Mouse (Mus musculus) MN1 (cell line): Measurements from ENCODE around the gene Rapsn.
A peak's percentile ranks its signal among the peaks of the same experiment; 100 is the strongest.

Experiments used
- DNase-seq: peaks from one replicate; pipeline ENCODE4 v3.0.0-alpha.2; 2016; ENCODE audit warnings: low spot score

Rapsn gene

GRCm38 (mm10) chr2:91053181-91053933, 17.9 kb downstream of the Rapsn start:
- DNase-seq: no peak

- DNase-seq: peak; percentile 94
Observed at GRCm38 (mm10) chr2:91053934-91054382, 18.5 kb downstream of the Rapsn start, which contains the start of gene Psmc3. Gene Psmc3, plus strand, starts transcription at chr2:91054009.

- no peak for DNase-seq
Observed at GRCm38 (mm10) chr2:91058435-91058834, 23.0 kb downstream of the Rapsn start.

GRCm38 (mm10) chr2:91059376-91059775, 24.0 kb downstream of the Rapsn start:
- DNase-seq: no peak

- peak; percentile 54 for DNase-seq
Observed at GRCm38 (mm10) chr2:91060544-91061355, 25.3 kb downstream of the Rapsn start.

- DNase-seq: no peak
Observed at GRCm38 (mm10) chr2:91061849-91062481, 26.5 kb downstream of the Rapsn start.

DNA sequence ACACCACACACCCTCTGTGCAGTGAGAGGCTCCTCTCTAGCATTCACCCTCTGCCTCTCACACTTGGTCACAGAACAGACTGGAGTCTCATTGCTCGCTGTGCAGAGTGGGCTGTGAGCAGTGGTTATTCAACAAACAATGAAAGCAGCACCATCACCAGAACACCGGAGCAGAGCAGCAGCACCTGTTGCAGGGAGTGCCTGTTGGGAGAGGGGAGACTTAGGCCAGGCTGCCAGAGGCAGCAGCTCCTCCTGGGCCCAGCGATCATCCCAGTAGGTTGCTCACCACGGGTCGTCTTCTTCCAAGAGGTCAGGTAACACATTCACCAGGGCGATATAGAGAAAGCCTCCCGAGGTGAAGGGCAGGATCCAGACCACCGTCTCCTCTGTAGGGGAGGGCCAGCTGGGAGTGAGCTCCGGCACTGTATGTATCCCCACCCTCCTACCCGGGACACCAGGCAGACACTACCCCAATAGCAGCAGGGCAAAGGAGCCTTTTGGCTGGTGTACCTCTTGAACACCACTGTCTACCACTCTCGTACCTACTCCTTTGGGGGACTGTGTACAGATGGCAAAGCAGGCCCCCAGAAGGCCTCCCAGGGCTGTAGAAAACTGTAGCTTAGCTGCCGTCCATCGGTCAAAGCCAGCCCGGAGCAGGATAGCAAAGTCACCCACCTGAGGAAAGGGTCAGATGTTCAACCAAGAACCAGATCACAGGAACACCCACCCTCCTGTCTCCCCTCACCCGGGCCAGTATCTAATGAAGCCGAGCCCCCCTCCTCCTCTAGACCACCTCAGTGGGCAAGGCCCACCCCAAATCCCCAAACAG, 27.6 kb downstream of the Rapsn start:
- no peak for DNase-seq

GRCm38 (mm10) chr2:91064211-91064610, 28.8 kb downstream of the Rapsn start:
- DNase-seq: no peak

- peak; percentile 46 for DNase-seq
Observed at GRCm38 (mm10) chr2:91065544-91065943, 30.1 kb downstream of the Rapsn start.

DNA sequence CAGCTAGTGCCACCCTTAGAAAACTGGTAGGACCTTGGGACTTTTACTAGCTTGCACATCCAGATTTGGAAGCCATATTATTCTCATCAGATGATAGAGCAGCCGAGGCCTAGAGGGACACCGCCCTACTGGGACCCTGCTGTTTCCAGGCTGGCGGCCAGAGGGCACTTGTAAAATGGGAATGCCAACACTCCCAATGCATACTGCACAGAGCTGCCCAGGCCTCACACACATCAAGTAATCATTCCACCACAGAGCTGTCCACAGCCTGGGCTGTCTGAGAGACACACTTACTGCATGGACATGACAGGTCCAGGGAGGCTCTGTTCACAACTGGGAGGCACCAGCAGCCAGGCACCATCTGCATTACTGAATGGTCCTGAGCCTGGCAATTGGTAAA, 31.0 kb downstream of the Rapsn start:
- no peak for DNase-seq

DNA sequence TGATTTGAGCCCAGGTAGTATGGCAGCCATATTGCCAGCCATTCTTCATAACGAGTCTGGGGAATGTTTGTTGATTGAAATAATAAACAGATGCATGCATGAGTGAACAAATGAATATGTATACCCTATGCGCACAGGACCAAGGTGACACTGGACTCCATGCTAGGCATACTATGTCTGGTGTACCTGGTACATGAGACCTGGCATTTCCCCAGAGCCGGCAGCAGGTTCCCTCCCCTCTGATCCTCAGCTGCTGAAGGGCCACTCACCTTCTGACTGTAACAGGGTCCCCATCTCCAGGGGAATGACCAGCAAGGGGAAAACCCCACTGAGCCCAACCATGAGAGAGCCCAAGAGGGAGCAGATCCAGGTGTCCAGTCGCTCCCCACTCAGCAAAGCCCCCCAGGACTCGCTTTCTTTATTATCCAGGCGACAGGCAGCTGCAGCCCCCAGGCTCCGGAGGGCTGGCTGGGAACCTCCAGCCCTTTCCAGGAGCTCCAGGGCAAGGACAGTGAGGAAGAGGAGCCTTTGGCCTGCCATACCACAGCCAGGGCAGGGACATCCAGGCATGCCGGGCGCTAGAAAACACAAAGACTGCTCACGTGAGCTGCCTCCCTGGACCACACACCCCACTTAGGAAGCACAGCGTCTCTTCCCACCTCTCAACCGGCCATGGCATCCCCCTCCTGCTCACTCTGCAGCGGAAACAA, 32.9 kb downstream of the Rapsn start:
- no peak for DNase-seq

GRCm38 (mm10) chr2:91068872-91069165, 33.4 kb downstream of the Rapsn start:
- no peak for DNase-seq

DNA sequence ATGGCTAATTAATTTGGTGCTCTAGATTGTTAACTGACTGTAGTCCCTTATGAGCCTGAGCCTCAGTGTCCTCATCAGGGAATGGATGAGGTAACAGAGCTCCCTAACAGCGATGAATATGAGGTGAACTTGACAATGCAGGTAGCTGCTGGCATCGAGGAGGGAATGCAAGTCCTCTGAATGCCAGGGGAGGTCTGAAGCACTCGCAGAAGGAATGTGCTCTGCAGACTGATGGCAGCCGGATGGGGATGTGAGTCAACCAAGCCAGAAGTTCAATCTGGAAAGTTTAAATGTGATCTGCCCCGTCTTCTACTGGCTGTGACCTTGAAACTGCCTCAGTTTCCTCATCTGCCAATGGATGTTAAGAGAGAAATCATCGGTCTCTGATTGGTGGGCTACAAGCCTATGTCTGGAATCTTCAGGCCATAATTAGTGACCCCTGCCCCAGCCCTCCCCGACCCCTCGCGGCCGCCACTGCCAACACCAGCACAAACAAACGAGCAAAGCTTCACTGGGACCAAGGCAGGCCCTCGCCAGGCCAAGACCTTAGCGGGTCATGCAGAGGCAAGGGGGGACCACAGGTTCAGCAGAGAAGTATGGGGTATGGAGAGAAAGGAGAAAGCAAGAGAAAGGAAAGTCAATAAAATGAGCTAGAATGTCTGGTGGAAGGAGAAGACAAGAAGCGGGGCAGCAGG, 34.0 kb downstream of the Rapsn start:
- peak; percentile 30 for DNase-seq

GRCm38 (mm10) chr2:91070076-91070800, 34.8 kb downstream of the Rapsn start, which contains the start of gene Slc39a13:
Gene Slc39a13, minus strand, starts transcription at chr2:91070417.
- DNase-seq: peak; percentile 97

GRCm38 (mm10) chr2:91071059-91071458, 35.6 kb downstream of the Rapsn start:
- no peak for DNase-seq

- DNase-seq: no peak
Observed at GRCm38 (mm10) chr2:91072092-91072491, 36.7 kb downstream of the Rapsn start.

DNA sequence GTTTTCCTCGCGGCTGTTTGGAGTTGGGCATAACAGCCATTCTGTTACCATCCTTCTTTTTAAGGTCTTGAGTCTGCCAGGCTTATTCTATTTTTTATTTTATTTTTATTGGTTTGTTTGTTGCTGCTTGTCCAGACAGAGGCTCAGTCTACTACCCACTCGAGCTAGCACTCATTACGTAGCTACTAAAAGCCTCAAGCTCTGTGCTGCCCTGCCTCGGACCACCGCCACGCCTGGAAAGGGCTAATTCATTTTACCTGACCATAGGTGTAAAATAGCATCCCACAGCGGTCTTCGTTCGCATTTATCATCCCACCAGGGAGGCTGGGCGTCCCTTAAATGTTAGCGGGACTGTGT, 42.5 kb downstream of the Rapsn start:
- DNase-seq: no peak

- no peak for DNase-seq
Observed at GRCm38 (mm10) chr2:91078314-91079025, 43.0 kb downstream of the Rapsn start.

GRCm38 (mm10) chr2:91079026-91079384, 43.6 kb downstream of the Rapsn start:
- DNase-seq: no peak
